Mouse (Mus musculus) 3T3-L1 (cell line): ENCODE results near the gene Qpctl.
A peak's percentile ranks its signal among the peaks of the same experiment; 100 is the strongest.

Experiments used
- DNase-seq: peaks from one replicate; pipeline ENCODE4 v3.0.0-alpha.2; 2015; ENCODE audit warnings: low read depth, low spot score

Gene Qpctl

DNA sequence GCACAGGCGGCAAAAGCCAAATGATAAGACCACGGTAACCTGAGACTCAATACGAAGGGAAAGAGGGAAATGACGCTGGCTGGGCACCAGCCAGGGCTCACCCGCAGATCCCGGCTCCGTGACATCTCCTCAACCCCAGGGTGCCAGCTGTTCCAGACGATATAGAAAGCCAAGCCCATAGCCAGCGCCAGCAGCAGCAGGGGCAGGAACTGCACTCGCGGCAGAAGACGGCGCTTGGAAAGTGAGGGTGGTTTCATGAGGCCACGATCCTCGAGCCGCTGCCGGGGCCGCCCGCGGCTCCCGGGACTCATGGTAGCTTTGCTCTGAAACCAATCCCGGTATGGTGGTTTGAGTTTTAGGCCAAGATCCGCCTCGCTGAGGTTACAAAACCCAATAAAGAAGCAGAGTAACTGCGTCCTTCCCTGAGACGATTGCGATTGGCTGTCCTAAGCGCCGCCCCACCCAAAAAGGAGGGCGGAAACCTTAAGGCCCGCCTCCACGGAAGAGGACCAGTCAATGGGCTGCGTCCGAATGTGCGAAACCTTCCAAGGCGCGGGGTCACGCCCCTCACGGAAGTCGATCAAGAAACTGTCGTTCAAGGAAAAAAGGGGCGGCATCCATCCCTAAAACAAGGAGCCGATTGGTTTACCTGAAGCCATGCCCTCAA lies at the start of gene Qpctl:
Gene Qpctl, minus strand, starts transcription at position 417 of the 667 bp plus-strand sequence.
- DNase-seq = peak; percentile 99

DNA sequence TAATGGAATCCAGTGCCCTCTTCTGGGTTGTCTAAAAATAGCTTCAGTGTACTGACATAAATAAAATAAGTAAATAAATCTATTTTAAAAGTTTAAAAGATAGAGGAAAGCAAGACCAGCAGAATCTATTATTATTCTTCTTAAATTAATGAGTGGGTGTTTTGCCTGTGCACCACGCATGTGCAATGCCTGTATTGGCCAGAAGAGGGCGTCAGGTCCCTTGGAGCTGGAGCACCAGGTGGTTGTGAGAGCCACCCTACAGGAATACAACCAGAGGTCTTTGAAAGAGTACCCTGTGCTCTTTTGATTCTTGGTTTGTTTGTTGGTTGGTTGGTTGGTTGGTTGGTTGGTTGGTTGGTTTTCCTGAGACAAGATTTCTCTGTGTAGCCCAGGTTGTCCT lies 48.9 kb upstream of the Qpctl start:
- DNase-seq = peak; percentile 11

GRCm38 (mm10) chr7:19196676-19197075 lies 47.6 kb upstream of the Qpctl start:
- peak; percentile 30 for DNase-seq

DNA sequence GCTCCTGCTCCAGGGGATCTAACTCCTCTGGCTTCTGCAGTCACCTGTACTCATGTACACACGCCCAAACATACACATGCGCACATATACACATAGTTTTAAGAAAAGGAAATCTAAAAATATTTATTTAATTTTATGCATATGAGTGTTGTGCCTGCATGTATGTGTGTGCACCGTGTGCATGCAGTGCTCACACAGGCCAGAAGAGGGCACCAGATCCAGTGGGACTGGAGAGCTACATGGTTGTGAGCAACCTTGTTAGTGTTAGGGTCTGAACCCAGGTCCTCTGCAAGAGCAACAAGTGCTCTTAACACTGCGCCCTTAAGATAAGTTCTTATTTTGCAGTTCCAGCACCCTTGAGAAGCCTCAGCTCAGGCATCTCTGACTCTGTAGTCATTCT lies 45.6 kb upstream of the Qpctl start:
- DNase-seq = no peak

GRCm38 (mm10) chr7:19184758-19185157 lies 35.7 kb upstream of the Qpctl start:
- peak; percentile 23 for DNase-seq

DNA sequence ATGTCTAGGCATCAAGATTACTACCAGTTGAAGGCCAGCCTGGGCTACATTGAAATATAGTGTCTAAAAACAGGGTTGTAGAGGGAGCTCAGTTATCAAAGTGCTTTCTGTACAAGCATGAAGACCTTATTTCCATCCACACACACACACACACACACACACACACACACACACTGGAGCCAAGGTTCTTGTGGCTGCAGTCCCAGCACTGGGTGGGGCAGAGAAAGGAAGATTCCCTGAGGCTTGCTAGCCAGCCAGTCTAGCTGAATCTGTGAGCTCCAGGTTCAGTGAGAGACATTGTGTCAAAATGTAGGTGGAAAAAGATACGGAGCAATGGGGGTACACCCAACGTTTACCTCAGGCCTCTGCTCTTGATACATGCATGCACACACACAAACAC lies 35.2 kb upstream of the Qpctl start:
- DNase-seq = peak; percentile 44

DNA sequence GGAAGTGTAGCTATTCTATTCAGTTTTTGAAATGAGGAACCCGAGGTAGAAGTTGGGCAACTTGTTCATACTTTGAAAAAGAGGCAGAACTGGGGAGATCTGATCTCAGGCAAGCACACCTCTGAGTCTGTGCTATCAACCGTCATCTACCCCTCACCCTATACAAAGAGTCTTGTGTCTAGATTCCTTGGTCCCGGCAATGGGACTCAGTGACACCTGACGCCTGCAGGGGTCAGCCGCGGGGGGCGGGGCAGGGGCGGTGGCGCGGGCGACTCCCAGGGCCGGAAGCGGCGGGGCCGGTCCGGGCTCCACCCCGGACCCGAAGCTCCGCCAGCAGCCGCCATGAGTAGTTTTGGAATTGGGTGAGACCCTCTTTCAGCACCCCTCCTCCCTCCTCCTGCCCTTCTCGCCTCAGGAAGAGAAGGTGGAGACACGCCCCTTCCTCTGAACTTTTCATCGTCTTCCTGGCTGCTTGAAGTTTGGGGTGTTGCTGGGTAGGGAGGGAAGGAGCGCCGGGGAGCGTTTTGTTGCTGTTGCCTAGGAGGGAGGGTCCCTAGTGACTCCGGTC lies 31.9 kb upstream of the Qpctl start:
- DNase-seq = no peak

DNA sequence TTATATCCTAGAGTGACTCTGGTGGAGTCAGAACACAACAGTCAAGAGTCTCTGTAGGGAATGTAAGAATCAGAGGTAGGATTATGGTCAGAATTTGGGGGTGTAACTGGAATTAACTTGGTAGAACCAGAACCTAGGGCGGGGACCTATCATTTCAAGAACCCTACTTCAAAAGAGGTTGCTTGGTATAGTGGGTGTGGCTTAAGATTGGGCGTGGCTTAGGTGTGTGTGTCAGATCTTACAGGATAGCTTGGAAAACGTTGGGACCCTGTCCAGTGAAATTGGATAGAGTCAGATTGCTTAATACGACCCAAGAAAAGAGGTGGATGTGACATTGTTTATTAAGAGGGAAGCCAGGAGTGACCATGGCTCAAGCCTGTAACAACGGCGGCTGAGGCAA lies 30.8 kb upstream of the Qpctl start:
- no peak for DNase-seq

DNA sequence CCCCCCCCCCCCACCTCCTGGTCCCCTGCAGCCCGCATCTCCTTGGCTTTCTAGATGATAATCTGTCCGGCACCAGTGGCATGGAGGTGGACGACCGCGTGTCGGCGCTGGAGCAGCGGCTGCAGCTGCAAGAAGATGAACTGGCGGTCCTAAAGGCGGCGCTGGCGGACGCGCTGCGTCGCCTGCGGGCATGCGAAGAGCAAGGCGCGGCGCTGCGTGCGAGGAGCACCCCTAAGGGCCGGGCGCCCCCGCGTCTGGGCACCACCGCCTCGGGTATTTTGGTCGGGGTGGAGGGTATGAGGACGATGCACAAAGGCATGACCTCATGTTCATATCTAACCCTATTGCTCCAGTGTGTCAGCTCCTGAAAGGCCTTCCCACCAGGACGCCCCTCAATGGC lies 30.1 kb upstream of the Qpctl start:
- no peak for DNase-seq

DNA sequence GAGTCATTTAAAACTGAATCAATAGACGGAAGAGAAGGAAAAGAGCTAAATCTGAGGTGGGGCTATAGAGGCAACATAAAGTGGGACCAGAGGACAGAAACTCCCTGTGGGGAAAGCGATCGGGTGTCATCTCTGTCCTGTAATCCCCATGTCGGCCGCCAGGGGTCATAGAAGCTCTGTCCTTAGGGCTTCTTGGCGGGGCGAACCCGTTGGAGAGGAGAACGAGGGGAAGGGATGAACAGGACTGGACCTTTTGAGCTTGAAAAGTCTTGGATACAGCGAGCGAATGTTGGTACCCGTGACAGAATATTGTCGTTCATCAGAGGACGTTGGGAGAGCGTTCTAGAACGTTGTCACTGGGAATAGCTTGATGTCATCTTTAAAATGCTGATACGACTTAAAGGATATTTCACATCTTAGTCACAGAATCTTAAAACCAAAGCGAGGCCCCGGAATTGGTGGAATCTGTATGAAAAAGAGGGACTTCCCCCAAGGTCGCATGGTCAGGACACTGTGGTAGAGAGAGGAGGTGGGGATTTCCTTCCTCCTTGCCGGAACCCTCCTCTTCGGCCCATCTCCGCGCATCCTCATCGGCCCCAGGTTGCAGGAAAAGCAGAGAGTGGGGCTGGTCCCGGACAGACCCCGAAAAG lies 29.5 kb upstream of the Qpctl start:
- DNase-seq = no peak

DNA sequence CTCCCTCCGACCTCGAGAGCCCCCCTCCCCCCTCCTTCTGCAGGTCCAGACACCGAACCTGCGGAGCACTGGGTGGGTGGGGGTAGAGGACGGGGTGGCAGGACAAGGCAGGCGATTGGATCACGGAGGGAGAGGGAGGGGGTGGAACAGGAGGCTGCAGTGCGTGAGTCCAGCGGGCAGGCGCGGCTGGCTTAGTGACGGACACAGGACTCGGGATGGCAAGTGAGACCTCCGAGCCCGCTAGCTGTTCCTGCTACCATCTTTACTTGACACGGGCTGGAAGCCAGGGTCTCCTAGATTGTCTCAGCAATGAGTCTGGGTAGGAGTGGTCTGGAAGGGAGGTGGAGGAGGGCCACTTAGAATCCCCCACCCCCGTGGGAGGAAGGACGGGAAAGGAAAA lies 28.9 kb upstream of the Qpctl start:
- DNase-seq = no peak

GRCm38 (mm10) chr7:19177216-19177615 lies 28.1 kb upstream of the Qpctl start:
- no peak for DNase-seq

DNA sequence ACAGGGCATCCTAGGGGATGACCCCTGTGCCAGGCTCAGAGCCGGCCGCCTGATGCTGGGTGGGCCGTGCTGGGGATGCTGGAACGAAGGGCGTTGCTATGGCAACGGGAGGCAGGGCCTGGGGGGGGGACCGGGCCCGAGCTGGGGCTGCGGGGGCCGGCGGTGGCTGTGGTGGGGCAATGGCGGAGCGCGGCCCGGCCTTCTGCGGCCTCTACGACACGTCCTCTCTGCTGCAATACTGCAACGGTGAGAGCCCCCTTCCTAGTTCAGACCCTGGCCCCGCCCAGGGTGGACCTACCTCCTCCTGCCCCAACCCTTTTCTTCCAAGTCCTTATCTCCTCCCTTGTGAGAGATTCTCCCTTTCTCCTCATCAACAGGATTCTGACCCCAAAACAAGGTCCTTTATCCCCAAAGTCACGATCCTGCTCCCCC lies 27.4 kb upstream of the Qpctl start:
- no peak for DNase-seq

DNA sequence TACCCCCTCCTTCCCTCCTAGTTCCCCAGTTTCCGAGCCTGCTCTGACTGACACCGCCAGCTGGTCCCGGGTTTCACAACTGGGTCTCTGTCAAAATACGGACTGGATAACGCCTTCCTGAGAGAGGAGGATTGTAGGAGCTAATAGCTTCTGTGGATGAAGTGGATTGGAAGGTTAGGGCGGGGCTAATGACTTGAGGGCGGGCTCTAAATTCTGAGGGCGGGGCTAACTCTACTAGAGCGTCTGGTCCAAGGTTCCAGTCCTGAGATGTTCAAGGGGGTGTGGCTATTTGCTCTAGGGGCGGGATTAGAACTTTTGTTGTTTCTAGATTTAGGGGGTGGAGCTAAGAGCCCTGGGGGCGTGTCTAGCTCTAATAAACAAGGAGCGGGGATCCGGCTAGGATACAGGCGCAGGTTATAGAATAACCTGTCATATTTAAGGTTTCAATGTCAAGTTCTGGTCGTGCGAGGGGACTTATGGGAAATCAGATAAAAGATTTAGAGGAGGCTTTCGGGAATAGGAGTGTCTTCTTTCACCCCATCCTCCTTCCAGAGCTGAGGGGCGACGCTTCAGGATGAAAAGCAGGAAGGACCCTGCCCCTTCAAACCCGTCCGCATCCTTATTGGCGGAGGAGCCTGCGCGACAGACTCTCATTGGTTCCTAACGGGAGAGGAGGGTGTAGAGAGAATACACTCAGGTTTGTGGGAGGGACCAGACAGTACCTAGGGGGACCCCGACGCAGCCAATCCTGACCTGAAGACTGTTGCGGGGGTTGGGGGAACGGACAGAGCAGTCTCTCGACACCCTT lies 26.8 kb upstream of the Qpctl start, which contains the start of gene Eml2:
Gene Eml2, plus strand, starts transcription at position 714 of the 808 bp plus-strand sequence.
- no peak for DNase-seq

- no peak for DNase-seq
These were observed 23.8 kb upstream of the Qpctl start for GRCm38 (mm10) chr7:19172874-19173273.

GRCm38 (mm10) chr7:19171831-19172230 lies 22.7 kb upstream of the Qpctl start:
- DNase-seq = no peak

DNA sequence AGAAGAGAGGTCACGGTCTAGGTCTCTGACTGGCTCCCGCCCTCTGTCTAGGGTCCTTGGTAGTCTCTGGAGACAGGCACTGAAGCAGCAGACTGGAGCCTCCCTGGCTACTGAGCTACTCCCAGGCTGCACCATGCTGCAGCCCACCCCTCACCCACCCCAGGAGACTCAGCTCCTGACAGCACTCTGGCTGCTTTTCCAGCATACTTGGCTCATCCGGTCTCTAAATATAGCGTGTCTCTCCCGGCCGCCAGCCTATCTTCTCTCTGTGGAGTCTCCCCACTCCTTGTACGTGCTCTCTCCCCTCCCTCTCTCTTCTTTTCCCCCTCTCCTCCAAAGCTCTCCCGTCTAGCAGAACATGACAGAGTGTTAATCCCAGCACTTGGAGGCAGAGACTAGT lies 21.1 kb upstream of the Qpctl start:
- DNase-seq = no peak

GRCm38 (mm10) chr7:19169506-19169905 lies 20.4 kb upstream of the Qpctl start:
- no peak for DNase-seq

DNA sequence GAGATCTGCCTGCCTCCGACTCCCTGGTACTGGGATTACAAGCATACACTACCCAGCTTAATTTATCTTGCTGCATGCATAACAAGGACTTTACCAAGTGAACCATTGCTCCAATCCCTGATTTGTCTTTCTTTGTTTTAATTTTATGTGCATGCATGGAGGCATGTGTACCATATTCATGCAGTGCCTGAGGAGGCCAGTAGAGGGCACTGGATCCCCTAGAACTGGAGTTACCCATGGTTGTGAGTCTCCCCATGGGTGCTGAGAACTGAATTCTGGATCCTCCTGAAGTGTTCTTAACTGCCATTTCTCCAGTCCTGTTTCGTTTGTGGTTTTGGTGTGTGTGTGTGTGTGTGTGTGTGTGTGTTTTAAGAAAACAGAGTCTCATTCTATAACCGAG lies 17.9 kb upstream of the Qpctl start:
- no peak for DNase-seq

- DNase-seq = no peak
These were observed 16.7 kb upstream of the Qpctl start, which contains the start of gene Gipr for GRCm38 (mm10) chr7:19165656-19166423. Gipr (minus strand) TSS chr7:19166127.

GRCm38 (mm10) chr7:19164978-19165377 lies 15.9 kb upstream of the Qpctl start:
- DNase-seq = no peak
